Mouse (Mus musculus) retina, embryonic 14.5 days (tissue): ENCODE results near the gene Ltbp3.

Experiments used
- DNase-seq: peaks from one replicate; pipeline ENCODE4 v3.0.0-alpha.2; 2015; ENCODE audit warnings: low spot score

Gene Ltbp3

GRCm38 (mm10) chr19:5724549-5724941 is 16.2 kb upstream of the Ltbp3 start:
- no peak for DNase-seq

- DNase-seq: no peak
Observed at GRCm38 (mm10) chr19:5725029-5725707, 15.5 kb upstream of the Ltbp3 start.

GRCm38 (mm10) chr19:5725767-5726515 is 14.8 kb upstream of the Ltbp3 start, which contains the start of gene Ehbp1l1:
Gene Ehbp1l1, minus strand, starts transcription at chr19:5726317.
- no peak for DNase-seq

GRCm38 (mm10) chr19:5726961-5727578 is 13.6 kb upstream of the Ltbp3 start:
- no peak for DNase-seq

- DNase-seq: peak; percentile 90
Observed at GRCm38 (mm10) chr19:5727701-5728100, 13.0 kb upstream of the Ltbp3 start.

- DNase-seq: peak; percentile 53
Observed at GRCm38 (mm10) chr19:5728631-5729443, 11.9 kb upstream of the Ltbp3 start.

- peak; percentile 90 for DNase-seq
Observed at GRCm38 (mm10) chr19:5729444-5729815, 11.3 kb upstream of the Ltbp3 start, which contains the start of gene Fam89b. Gene Fam89b, minus strand, starts transcription at chr19:5729653.

- DNase-seq: no peak
Observed at GRCm38 (mm10) chr19:5730314-5731186, 10.2 kb upstream of the Ltbp3 start.

- peak; percentile 97 for DNase-seq
Observed at GRCm38 (mm10) chr19:5731264-5731978, 9.3 kb upstream of the Ltbp3 start.

GRCm38 (mm10) chr19:5734325-5734724 is 6.4 kb upstream of the Ltbp3 start:
- no peak for DNase-seq

- DNase-seq: no peak
Observed at GRCm38 (mm10) chr19:5739446-5739845, 1.3 kb upstream of the Ltbp3 start.

- DNase-seq: peak; percentile 60
Observed at GRCm38 (mm10) chr19:5741641-5742240, 1.0 kb downstream of the Ltbp3 start.

GRCm38 (mm10) chr19:5742241-5742641 is 1.5 kb downstream of the Ltbp3 start:
- no peak for DNase-seq

GRCm38 (mm10) chr19:5743576-5743975 is 2.9 kb downstream of the Ltbp3 start:
- no peak for DNase-seq

GRCm38 (mm10) chr19:5745756-5746710 is 5.3 kb downstream of the Ltbp3 start:
- DNase-seq: no peak

- DNase-seq: no peak
Observed at GRCm38 (mm10) chr19:5746907-5747363, 6.2 kb downstream of the Ltbp3 start.

GRCm38 (mm10) chr19:5749476-5749875 is 8.8 kb downstream of the Ltbp3 start:
- no peak for DNase-seq

GRCm38 (mm10) chr19:5750951-5751350 is 10.2 kb downstream of the Ltbp3 start:
- no peak for DNase-seq

- no peak for DNase-seq
Observed at GRCm38 (mm10) chr19:5751742-5752141, 11.0 kb downstream of the Ltbp3 start.
